Mouse (Mus musculus) liver, adult (tissue): ENCODE measurements around the gene Mc3r.

Source experiments
- GATA4 ChIP-seq: IDR thresholded peaks from 2 replicates; pipeline ENCODE4 v1.6.1; 2014; ENCODE audit warnings: mild to moderate bottlenecking, low read length; ENCODE audit not compliant: insufficient replicate concordance

Mc3r gene

DNA sequence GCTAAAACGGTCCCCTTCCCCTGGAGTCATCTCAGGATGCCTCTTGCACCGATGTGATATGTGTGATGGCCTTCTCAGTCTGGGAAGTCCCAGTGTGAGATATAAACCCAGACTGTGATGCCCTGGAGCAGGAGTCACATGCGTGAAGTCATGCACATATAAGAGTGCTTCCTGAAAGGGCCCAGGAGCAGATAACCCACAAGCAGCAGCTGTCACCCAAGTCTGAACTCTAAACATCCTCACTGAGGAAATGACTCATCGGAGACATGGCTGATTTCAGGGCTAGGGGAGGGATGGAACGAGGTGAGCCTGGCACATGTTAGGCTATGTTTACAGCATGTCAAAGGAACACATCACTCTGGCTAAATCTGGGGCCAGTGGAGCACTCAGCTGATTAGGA lies 27.9 kb downstream of the Mc3r start:
- TF ChIP-seq GATA4 = no peak

DNA sequence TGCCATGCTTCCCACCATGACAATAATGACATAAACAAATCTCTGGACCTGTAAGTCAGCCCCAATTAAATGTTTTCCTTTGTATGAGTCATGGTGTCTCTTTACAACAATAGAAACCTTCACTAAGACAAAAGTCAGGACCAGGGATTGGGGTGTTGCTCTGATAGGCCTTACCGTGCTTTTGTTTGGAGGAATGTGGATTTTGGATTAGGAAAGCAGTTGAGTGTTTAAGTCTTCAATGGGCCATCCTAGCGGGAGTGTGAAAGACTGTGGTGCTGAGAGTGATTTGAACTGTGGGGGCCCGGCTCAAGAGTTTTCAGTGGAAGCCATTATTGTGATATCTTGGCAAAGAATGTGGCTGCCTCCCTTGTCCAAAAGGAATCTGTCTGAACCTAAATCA lies 30.7 kb downstream of the Mc3r start:
- TF ChIP-seq GATA4 = no peak

DNA sequence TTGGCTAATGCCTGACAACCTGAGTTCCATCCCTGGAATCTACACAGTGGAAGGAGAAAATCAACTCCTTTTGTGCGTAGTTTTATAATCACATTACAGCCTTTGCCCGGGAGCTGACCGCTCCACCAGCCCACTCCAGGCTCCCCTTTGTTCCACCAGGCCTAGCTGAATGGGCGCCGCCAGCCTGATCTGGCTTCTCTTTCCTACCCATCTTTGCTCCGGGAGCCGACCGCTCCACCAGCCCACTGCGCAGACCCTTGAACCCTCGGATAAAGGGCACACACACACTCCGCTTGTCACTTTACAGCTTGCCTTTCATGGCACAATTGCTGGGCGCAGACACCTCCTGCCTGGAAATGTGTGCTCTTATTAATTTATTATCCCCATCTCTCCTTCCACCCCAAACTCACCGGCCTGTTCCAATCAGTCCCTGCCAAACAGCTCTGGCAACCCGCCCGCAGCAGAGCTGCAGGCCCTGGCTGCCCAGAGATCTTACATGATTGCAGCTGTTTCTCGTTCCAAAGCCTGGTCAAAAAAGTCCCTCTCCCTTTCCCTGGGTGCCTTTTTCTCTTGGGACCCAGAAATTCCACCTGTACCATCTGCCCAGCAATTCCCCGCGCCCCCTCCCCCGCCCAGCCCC lies 33.9 kb downstream of the Mc3r start:
- TF ChIP-seq GATA4 = no peak

DNA sequence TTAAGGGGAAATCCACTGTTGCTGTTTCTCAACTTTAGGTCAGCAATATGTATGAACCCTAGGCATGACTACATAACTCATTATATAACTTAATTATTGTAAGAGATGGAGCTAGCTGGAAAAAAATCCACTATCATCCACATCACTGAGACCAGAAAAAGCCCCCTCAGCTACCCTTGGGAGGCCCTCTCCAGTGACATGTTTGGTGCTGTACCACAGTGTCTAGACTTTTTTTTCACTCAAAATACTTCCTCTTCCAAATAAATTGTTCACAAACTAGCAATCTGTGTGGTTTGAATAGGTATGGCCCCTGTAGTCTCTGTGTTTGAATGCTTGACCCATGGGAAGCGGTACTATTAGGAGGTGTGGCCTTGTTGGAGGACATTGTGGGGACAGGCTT lies 39.4 kb downstream of the Mc3r start:
- TF ChIP-seq GATA4 = no peak

DNA sequence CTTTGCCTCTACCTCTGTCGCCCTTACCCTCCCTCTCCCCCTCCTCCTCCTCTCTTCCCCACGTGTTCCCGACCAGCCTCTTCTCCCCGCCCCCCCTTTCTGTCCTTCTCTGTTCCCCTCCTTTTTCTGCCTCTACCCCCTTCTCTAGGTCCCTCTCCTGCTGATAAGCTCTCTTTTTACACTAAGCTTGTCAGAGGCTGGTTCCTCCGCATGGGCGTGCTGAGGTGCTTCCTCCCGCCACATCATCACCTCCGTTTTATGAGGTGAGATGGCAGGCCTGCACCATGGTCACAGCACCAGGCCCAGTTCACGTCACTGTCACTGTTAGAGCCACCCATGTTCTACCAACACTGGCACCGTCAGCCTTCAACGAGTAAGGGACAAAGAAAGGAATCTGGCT lies 40.7 kb downstream of the Mc3r start:
- no peak for TF ChIP-seq GATA4

DNA sequence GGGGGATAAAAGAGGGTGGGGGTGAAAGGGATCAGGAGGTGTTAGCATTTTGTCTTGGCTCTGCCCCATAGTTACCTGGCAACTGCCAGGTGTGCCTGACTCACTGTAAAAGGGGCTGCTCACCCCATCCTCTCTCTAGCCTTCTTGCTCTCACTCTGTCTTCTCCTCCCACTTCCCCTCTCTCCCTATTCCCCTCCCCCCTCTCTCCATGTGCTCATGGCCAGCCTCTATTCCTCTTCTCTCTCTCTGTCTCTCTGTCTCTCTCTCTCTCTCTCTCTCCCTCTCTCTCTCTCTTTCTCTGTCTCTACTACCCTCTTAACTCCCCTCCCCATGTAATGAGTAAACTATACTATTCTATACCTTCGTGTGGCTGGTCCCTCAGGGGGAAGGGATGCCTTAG lies 41.3 kb downstream of the Mc3r start:
- TF ChIP-seq GATA4 = no peak

DNA sequence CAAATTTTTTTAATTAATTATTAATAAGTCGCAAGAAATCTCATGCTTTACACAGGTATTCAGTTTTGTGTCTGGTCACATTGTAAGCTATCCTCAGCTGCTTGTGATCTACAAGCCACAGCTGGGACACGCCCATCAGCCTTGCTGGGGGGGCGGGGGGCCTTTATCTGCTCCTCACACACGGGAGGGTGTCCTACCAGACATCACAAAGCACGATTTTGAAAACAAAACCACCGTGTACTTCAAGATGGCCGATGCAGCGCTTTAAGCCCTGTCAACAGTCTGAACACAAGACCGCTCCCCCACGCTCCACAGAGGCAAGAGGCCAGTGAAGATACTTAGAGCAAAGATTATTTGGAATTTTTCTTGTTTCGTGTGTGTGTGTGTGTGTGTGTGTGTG lies 42.2 kb downstream of the Mc3r start:
- TF ChIP-seq GATA4 = no peak

DNA sequence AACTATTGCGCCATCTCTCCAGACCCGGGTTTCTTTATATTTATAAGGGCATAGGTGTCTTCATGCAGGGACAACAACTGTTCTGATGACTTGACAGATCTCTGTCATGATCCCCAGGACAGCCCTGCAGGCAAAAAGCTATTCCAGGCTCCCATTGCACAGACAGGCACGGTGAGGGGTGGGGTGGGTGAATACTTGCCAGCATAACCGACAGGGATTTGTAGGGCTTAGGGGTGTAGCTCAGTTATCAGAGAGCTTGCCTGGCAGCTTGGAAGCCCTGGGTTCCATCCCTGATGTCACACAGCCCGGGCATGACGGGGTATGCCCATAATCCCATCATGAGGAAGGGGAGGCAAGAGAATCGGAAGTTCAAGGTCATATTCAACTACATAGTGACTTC lies 42.7 kb downstream of the Mc3r start:
- no peak for TF ChIP-seq GATA4

DNA sequence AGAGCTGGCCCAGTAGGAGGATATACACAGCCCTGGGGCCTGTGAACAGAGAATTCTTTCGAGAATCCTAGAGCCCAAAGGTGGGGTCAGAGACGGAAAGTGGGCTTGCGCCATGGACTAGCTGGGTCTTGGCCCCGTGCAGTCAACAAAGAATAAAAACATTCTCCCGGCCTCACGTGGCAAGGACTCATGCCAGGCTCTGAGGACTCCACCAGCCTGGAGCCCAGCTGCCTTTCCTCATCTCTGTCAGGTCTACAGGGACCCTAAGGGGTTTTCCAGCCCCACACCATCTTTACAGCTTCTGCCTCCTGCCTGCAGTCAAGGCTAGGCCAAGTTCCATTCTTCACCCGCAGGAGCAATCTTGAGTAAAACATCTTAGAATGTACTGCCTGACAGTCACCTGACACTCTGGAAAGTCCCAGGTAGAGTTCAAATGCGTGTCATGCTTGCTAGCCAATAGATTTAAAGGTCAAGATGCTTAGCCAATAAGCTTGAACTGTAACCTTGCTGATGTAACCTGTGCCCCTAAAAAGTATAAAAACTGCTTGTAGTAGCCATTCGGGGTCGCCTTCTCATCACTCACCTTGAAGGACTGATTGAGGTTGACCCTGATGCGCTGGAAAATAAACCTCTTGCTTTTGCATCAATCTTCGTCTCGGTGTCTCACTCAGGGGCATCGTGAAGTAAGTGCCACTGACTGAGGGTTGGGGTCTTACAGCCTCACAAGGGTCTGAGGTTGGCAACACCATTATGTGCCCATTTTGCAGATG lies 43.6 kb downstream of the Mc3r start:
- TF ChIP-seq GATA4 = no peak

DNA sequence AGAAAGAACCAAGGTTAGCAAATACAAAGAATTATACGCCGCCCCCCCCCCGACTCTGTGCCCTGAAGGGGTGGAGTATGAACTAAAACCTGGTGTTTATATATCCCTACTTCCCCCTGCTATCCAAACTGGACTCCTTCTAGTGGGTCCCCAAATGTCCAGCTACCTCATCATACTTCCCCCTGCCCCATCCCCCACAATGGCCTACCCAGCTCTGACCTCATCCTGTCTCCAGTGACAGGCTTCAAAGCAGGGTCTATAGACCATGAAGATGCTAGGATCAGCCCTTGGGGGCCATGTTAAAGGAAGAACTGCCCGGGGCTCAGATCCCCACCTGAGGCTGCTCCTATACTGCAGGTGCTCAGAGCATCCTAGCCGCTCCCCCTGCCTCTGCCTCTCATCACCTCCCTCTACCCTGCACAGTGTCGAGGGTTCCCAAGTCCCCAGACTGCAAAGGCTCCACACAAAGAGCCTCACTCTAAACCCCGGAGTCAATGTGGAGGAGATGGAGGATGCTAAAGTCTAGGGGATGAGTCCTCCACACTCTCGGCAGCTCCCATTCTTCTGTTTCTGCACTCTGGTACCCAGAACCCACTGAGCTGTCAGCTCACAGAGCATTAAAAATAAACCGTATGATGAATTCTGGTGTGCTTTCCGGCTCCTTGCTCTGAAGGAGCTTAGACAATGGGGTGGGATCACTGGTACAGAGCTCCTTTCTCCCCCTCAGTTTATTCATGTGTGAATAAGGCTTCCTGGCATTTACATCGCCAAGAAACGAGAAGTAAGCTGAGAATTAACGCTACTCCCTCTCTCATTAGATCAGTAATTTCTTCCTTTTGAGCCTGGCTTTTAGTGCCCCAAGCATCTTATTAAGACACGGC lies 44.5 kb downstream of the Mc3r start:
- TF ChIP-seq GATA4 = no peak

DNA sequence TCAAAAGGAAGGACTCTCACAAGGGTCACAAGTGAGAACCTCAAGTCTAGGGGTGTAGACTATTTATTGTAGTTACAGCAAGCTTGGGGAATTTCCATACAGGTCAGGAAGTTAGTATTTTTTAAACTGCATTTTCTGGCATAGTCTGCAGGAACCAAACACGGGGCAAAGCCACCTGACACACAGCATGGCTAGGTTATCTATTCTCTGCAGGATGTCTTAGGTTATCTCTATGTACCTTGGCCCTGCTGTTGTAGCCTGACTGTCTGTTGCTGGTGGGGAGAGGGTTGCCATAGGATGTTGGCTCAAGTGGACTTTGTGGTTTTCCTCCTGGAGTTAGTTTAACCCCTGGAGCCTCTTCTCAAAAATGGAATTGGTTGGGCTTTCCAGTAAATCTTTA lies 49.8 kb downstream of the Mc3r start:
- no peak for TF ChIP-seq GATA4

DNA sequence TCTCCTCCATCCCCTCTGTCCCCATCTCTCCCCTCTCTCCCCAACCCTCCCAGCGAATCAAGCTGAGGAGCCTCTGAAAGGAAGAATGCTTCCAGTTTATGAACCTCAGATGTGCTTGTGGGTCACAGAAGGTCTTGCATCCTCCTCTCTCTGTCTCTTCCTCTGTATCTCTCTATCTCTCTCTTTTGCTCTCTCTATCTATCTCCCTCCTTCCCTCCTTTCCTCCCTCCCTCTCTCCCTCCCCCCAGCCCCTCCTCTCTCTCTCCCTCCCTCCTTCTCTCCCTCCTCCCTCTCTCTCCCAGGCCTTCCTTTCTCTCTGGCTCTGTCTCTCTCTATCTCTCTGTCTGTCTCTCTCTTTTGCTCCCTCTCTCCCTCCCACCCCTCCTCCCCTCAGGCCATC lies 50.2 kb downstream of the Mc3r start:
- no peak for TF ChIP-seq GATA4

DNA sequence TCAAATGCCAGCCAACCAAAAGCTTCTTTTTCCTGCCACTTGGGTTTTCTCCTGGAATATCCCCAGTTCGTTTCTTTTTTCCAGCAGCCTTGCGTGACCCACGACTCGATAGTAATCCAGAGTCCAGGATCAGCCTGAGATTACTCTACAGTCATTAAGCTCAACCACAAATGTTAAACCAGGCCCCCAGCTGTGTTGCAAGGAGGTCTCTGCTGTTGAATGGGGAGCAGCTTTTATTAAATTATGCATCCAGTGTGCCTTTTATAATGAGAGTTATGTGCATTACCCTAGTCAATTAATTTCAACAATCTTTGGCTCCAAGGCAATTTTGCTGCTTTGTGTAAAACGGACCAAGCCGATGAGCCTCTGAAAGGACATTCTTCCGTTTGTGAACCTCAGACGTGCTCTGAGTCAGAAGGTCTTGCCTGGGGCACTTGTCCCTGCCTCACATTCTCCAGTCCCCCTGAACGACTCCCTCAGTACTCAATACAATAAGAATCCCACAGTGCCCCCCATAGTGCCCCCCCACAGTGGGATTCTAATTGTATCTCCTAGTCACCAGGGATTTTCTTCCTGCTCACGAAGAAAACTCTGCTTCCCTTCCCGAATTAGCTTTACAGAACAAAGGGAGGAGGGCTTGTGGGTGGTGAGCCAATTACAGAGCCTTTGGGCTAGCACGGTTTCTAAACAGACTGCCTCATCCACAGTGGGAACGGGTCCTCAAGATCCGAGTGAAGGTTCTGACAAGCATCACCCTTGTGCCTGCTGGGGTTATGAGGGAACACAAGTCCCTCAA lies 51.0 kb downstream of the Mc3r start:
- no peak for TF ChIP-seq GATA4
